Mouse (Mus musculus): ENCODE results near the gene Msi2. TPM values are rescaled to one million over a fixed set of nuclear protein-coding genes. Genes with fewer than 3 reads are reported as not detected.

The Msi2 gene
- total RNA-seq, 4 experiments from 2014 or later: 129 to 155 (median 139) TPM

GRCm38 (mm10) chr11:88515736-88516583 is 202.4 kb downstream of the Msi2 start:
- DNase-seq (ENCODE audit: low spot score in 2 of 2): no peak

GRCm38 (mm10) chr11:88515267-88515666 is 203.0 kb downstream of the Msi2 start:
- DNase-seq (ENCODE audit: low spot score in 2 of 2): no peak

DNA sequence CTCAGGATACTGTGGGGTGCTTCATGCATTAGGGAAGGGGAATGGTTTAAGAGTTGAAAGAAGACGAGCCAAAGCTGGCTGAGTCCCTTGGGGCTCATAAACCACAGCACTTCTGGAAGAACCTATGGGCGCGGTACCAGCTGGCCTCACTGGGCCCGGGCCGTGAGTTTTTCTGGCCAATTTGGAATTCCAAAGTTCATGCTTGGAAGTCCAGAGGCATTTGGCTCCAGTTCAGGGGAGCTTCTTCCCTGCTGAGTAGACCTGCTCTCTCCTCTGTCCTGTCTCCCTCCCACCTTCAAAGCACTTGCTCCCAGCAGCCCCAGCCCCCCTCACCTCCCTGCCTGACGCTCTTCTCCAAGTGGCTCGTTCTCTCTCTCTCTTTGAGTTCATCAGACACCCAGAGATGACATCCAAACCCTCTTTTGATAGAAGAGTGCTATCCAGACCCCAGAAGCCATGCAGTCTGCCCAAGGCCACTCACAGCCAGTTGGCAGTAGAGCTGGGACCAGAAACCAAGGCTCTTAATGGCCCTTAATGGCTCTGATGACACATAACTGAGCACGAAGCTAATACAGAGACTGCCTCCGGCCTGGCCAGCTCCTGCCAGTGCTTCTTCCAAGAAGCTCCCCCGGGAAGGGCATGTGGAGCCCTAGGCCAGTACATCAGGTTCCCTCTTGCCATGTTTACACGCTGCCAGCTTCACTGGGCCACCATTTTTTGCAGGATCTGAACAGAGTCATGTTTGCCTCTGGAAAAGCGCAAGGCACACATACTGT is 204.0 kb downstream of the Msi2 start:
- DNase-seq (ENCODE audit: low spot score in 2 of 2): no peak

DNA sequence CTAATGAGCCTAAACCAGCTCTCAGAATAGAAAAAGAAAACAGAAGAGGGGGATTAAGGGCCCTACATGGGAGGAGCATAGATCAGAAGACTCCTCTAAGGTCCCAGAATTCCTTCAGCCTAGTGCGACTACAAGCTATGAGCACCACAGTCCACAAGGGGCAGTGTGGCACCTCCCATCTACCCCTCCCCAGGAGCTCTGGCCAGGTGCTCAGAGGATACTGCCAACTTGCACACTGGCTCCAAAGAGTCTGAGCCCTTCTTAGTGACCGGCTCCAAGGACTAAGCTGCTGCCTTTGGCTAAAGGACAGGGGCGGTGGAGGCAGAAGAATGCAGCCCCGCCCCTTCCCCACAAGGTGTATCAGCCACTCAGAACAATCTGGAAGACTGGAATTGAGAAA is 205.7 kb downstream of the Msi2 start:
- DNase-seq (ENCODE audit: low spot score in 2 of 2): no peak

DNA sequence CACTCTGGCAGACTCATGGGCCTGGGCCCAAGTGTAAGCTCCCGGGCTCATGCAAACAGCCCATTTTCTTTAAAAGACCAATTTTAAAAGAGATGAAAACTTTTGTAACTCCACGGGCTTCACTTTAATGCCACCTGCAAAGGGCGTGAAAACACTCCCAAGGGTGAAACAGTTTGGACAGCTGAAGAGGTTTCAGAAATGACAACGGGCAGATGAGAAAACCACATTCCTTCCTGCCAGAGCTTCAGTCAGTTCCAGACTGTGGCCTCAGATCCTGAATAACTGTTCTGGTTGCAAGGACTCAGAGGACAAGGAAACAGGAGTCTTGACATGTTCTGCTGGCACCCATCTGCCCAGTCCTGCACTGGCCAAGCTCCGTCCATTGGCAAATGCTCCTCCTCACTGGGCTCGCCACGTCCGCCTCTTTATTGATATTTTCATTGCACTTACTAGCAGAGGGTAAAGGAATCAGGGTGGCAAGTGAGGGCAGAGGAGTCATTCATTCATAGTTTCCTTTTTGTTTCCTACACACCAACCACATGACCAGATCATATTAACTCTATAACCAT is 207.9 kb downstream of the Msi2 start:
- DNase-seq (ENCODE audit: low spot score in 2 of 2): no peak

DNA sequence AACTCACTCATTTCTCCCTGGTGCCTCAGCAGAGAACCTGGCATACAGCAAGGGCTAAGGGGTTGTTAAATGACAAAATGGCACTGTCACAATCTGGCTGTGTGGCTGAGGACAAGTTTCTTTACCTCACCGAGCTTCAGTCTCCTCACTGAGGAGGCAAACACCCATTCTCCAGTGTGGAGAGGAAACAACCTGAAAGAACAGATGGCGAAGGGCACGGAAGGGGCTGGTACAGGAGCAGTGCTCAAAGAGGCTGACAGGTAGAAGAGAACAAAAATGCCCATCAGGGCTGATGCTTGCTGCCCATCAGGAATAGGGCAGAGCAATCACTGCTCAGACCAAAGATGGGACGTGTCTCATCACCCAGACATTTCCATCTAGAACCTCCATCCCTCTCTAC is 208.8 kb downstream of the Msi2 start:
- no peak for DNase-seq (ENCODE audit: low spot score in 2 of 2)

DNA sequence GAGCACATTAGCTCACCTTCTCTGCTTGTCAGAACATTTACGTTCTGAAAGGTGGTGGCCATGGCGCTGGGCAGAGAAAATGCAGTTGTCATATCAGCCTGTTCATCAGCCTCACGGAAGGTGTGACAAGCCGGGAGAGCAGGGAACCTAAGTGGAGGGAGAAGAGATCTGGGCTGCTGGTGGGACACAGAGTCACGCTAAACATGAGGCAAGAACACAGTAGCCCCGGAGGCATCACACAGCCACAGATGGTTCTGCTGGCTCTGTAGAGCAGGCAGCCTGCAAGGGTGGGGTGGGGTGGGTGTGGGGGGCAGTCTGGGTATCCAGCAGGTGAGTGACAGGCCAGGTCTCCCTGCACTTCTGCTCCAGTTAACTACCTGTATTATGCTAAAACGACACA is 210.2 kb downstream of the Msi2 start:
- DNase-seq (ENCODE audit: low spot score in 2 of 2): no peak

- no peak for DNase-seq (ENCODE audit: low spot score in 2 of 2)
These were observed 211.5 kb downstream of the Msi2 start for GRCm38 (mm10) chr11:88506544-88507419.

- no peak for DNase-seq (ENCODE audit: low spot score in 2 of 2)
These were observed 212.2 kb downstream of the Msi2 start for GRCm38 (mm10) chr11:88506109-88506508.

DNA sequence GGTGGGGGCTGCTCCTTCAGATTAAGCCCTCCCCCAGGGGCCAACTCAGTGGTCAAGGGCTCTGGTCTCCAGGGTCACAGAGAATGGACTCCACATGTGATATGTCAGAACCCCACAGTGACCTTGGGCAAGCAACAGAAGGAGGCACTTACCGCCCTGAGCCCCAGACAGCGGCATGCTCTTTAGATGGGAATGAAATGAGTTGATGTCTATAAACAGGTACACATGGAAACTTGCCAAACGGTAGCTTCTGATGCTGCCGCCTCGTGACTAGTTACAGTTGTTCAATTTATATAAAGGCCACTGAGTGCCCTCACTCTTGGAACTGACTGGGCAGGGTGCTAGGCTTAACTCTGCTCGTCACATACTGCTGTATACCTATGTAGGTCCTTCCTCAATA is 215.7 kb downstream of the Msi2 start:
- no peak for DNase-seq (ENCODE audit: low spot score in 2 of 2)

- DNase-seq (ENCODE audit: low spot score in 2 of 2): no peak
These were observed 219.8 kb downstream of the Msi2 start for GRCm38 (mm10) chr11:88498491-88498890.

- DNase-seq (ENCODE audit: low spot score in 2 of 2): no peak
These were observed 221.9 kb downstream of the Msi2 start for GRCm38 (mm10) chr11:88496460-88496859.

DNA sequence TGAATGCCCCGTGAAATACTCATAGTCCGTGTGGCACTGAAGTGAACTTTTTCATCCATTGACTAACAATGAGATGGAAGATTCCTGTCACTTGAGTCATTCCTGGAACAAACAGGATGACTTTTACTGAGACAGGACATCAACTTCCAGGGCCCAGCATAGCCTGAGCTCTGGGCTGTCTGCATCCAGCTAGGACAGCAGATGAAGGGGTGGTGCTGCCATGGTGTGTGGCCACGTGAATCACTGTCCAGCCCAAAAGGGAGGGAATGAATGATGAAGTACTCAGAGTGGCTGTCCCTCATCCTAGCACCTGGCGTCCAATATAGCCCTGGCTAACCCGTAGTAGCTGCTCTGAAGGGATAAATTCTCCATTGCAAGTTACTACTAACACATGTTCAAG is 222.6 kb downstream of the Msi2 start:
- DNase-seq (ENCODE audit: low spot score in 2 of 2): no peak

GRCm38 (mm10) chr11:88495018-88495417 is 223.3 kb downstream of the Msi2 start:
- DNase-seq (ENCODE audit: low spot score in 2 of 2): no peak

GRCm38 (mm10) chr11:88493795-88494559 is 224.3 kb downstream of the Msi2 start:
- DNase-seq (ENCODE audit: low spot score in 2 of 2): no peak

DNA sequence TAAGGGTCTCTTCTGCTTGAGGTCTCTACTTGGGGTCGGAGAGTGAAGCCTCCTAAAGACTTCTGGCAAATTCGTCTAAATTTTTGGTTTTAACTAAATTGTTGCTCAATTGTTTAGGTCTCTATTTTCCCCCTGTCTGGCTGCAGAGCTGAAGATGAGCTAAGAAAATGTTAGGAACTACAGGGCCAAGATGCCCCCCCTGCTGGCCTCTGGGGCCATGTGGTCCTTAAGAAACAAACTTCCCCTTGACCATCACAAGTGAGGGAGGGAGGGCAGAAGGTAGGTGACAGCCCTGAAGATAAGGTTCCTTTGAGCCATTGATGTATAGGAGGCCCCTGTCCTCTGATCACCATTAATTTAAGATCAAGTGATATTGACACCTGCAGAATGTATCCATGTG is 225.7 kb downstream of the Msi2 start:
- DNase-seq (ENCODE audit: low spot score in 2 of 2): no peak

DNA sequence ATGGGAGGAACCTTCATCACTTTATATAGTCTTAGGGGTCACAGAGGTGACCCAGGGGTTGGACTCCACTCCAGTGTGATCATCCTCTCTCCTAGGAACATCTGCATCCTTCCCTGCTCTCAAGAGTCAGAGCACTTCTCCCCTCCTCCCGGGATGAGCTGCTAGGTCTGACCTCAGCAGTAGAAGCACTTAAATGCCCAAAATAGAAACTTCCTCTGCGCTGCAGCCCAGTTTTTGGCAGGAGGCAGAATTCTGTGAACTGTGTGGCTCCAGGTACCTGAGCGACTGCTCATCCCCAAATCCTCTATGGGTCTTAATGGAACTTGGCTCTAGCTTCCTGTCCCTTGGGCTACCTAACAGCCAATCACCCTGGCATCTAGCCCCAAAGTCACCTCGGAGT is 228.3 kb downstream of the Msi2 start:
- DNase-seq (ENCODE audit: low spot score in 2 of 2): no peak

- no peak for DNase-seq (ENCODE audit: low spot score in 2 of 2)
These were observed 229.2 kb downstream of the Msi2 start for GRCm38 (mm10) chr11:88488941-88489724.

DNA sequence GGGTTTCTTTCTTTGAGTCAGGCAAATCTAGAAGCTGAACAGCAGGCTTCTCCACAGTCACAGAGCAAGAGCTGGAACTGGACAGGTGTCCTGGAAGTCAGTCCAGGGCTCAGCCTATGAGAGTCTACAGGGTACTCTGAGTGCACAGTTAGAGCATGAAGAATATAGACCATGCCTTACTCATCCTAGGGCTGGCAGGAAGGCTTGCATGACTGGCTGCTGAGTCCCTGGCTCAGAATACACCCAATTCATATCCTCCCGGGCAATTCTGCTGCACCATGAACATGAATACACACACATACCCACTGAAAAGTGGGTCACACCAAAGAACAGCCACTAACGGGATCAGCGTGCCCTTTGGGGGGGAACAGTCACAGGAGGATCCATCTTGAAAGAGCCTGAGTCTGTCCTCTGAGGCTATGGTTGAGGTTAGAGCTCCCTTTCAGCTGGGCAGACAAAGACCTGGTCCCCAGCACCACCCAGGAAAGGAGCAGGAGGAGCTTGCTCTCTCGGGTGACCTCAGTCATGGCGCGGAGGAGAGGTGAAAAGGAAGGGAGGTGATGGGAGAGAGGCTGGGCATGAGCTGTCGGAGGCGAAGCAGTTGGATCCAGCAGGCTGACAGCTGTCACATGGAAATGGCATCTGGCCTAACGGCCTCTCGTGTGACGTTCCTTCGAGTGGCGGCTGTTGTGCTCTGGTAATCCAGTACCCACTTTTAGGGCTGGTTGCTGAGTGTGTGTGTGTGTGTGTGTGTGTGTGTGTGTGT is 230.0 kb downstream of the Msi2 start:
- DNase-seq (ENCODE audit: low spot score in 2 of 2): no peak

Measured in left cerebral cortex, adult 8-10 months (tissue).